Mouse (Mus musculus): ENCODE measurements around the gene Agl.
A peak's percentile ranks its signal among the peaks of the same experiment; 100 is the strongest.

The Agl gene

DNA sequence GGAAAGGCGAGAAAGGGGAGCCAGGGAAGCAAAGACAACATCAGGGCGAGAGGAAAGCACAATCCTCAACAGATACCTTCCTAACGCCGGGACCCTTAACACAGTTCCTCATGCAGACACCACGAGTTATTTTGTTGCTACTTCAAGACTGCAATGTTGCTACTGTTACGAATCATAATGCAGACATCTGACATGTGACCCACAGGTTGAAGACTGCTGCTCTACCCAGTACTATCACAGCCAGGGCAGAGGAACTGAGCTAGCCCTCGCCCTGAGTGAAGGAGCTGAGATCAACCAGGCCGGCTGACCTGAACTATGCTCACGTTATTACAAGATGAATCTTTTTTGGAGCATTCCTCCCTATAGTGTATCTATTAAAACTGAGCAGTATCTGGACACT lies 67.0 kb downstream of the Agl start:
- no peak for DNase-seq

DNA sequence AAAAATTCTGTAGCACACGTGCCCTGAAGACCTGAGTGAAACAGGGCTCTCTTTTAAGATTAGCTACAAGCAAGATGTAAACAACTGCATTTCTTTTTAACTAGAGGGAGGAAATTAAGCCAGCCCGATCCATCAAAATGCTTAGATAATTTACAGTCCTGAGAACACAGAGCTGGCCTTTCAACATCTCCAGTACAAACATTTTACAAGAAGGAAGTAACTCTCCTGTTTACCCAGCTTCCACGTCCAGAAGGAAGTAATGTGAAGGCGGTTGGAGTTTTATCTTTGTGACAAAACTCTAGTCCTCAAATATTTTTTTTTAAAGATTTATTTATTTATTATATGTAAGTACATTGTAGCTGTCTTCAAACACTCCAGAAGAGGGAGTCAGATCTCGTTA lies 67.9 kb downstream of the Agl start:
- no peak for DNase-seq

DNA sequence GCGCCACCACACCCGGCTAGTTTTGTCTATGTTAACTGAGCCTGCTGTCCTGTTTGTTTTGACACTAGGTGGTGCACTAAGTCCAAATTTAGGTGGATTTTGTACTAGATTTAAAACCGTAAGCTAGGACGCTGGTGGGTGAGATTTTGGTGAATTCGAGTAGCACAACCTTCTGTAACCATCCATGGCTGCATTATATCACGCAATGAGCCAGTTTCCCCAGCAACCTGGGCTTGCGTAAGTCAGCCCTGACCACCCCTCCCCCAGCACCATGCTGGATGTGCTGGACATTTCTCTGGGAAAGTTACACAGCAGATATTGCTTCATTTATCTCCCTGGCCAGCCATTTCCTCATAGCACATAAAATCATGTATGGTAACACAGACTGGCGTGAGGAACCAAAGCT lies 70.6 kb downstream of the Agl start:
- DNase-seq: no peak

DNA sequence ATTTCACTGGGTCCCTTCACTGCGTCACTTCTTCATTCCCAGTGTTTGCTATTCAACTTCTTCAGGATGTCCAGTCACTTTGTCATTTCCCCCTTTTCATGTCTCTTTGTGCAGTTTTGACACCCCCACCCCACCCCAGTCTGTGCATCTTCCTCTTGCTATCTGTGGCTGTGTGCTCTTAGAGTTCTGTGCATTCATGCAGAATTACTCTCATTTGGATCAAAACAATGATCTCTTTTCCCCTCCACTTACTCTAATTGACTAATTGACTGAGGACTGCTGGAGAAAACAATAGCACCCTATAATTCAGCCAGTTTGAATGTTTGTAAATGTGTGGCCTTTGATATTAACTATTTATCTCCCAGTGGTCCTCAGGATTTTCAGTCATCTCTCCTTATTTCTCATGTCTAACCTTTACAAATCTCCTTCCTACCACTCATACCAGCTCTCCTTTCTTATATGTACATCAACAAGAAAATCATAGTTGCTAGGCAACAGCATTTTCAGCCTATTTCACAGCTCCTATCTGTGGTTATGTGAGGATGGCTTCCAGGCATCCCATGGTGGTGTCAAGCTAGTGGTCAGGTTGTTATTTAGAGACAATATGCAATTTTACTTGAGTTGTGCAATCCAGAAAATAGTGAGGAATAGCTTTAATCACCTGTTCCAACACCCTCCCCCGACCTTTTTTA lies 78.3 kb downstream of the Agl start:
- DNase-seq: no peak

DNA sequence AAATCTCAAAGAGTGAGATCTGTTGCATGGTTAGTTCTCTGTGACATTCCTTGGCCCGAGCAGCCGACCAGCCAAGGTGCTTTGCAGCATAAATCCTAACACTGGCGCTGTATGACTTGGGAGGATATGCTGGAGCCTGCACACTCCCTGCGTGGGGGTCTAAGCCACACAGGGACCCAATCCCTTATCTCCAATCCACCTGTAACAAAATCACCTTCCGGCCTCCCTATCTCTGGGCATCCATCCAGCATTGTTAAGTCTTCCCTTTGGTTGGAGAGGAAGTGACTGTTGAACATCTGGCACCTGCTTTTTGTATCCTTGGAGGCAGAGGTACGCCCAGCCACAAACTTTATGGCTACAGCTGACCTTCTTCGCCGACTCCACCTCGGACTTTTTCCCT lies 81.2 kb downstream of the Agl start:
- DNase-seq: no peak

DNA sequence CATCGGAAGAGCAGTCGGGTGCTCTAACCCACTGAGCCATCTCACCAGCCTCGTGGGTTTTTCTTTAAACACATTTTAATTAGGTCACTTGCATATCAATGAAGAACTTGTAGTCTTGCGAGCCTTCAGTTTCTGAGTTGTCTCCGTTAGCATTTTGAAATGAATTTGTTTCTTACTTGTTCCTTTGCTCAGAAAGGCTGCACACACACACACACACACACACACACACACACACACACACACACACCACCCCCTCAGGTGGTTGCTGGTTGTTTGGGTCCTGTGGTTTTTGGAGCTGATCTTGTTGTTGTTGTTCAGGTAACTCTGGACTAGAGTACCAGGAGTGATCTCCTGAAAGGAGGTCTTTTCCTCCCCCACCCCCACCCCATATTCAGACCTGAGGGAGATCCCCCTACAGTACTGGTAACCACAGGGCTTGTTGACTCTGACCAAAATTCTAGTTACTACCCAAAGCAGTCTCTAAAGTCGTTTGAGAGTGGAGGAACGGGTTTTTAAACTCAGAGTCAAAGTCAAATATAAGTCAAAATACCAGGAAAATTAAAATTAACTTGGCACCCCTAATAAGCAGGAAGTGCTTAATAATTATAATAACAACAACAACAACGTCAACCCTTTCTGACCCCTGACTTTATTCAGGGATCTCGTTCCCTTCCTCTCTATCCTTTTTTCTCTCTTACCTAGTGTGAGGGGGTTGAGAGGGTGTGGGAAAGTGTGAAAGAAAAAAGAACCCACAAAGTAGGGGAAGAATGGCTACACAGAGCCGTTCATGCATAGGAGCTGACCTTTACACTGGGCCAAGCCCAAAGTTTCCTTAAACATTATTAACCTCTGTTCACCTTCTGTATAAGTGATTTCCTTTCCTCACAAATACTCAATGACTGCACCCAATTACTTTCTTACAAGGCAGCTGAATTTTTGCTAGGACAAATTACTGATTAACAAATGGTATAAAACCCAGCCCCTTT lies 84.2 kb downstream of the Agl start:
- DNase-seq: no peak

DNA sequence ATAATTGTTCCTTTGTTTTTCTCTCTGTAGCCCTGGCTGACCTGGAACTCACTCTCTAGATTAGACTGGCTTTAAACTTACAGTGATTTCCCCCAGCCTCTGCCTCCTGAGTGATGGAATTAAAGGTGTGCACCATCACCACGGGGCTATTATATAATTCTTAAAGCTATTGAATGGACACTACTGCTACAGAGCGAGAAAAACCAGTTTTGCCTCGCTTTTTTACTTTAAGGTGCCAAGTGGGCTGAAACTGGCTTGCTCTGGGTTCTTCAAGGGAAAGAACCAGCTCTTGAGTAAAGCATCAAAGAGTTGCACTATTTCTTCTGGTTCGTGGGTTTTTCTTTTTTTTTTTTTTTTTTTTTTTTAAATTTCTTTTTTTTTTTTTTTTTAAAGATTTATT lies 85.0 kb downstream of the Agl start:
- no peak for DNase-seq

DNA sequence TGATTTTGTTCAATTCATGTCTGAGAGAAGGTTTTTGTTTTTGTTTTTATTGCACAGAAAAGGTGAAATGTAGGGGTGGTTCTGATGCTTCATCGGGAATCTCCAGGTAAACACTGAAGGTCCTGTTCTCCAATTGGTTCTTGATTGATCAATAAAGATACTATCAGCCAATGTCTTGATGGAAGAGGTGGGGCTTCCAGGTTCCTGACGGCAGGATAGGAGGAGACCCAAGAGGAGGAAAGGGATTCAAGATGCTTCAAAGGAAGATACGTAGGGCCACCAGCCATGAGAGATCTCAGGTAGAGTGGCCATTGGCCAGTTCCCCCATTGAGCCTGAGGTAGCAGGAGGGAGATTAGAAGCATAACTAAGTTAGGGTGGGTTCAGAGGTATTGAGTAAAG lies 89.0 kb downstream of the Agl start:
- DNase-seq: no peak

DNA sequence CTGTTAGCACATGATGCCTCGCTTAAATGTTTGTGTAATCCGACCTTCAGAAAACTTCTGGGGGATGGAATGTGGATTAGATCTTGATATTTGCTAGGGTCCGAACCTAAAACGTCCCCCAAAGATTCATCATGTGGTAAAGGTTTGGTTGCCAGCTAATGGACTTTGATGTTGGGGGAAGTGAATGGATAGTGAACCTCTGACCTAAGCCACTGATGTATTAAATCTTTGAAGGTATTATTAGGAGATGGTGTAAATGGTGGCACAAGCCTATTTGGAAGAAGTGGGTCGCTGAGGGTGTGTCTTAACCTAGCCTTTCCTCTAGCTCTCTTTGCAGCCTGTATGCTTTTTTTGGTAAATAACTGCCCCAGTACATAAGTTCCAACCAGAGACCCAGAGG lies 94.9 kb downstream of the Agl start:
- no peak for DNase-seq

DNA sequence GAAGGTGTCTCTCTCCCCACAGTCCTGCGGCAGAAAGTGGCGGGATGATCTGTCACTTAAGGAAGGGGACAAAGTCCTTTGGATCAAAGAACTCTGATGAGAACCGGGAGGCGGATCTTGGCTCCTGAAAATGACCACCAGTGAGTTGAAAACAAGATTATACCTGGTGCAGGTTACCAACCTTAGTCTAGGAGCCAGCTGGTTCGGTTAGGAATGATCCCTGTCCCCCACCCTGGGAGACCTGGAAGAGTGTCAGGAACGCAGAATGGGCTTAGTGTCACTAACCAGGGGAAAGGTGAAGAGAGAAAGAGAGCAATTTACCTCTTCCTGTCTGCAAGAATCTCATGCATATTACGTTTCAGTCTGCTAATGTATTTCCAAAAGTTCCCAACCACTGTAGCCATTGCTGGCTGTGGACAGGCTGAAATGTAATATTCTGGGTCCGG lies 95.5 kb downstream of the Agl start, which contains the start of gene Slc35a3:
Slc35a3 (minus strand) TSS at position 396 of the 446 bp plus-strand sequence.
- no peak for DNase-seq

DNA sequence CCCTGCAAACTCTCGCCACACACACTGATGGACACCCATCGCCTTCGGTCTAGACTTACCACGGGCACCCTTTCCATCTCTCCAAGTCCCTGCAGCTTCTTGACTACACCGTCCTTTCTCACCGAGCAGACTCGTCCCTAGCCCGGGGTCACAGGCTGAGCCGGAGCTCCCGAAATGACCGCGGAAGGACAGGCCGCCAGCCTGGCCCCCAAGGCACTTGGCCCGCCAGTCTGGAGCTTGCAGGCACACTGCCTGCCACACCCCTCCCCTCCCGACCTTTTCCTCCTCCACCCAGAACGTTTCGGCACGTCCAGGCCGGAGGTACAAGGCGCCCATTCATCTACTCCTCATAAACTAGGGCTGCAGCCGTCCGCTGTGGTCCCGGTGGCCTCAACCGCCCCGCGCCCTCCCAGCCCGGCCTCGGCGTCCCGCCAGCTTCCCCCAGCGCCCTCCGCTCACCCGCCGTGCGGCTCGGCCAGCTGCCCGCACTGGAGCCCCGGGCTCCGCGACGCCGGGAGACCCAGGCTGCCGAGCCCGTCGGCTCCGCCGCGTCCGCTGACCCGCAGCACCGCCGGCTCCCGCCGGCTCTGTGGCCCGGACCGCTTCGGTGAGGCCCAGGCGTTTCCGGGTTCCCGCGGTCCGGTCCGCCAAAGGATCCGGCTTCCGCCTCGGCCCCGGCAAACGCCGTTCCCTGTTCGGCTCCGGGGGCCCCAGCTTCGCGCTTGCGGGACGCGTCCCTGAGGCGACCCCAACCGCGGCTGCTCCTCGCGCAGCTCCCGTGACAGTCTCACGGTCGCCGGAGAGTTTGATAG lies 96.1 kb downstream of the Agl start:
- peak; percentile 79 for DNase-seq

DNA sequence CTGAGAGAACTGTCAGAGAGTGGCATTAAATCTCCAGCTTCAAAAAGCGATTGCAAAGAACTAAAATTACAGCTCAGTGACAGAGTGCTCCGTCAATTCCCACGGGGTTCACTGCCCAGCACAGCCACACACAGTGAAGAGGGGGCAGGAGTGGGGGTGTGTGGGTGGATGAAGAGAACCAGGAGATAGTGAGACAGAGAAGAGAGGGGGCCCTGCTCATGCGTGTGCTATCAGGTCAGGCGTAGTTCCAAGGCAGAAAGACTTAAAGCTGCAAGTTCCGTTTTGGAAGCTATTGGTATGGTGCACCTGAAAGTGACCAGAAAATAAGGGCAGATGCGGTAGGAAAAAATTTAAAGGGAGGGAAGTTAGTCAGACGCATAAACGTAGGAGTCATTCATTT lies 97.0 kb downstream of the Agl start:
- no peak for DNase-seq

DNA sequence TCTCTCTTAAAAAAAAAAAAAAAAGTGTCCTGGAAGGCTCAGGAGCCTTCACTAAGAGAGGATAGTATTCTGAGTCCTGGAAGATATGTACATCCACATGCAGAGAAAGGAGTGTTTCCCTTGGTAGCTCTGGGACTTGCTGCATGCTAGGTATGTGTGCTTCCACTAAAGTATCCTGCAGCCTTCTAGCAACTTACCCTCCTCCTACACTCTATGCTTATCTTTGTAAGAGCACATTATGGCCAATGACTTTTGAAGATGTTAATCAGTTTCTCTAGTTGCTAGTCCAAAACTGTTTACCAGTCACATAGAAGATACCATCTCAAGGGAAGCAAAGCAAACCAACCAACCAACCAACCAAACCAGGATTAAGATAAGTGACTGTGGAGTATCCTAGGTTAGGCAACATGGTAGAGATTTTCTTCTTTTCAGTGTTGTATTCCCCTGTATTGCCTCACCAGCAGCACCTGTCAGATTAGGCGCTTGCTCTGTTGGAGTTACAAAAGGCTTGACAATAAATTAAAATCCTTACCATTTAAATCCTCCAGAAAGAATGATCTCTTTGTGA lies 102.2 kb downstream of the Agl start:
- no peak for DNase-seq

DNA sequence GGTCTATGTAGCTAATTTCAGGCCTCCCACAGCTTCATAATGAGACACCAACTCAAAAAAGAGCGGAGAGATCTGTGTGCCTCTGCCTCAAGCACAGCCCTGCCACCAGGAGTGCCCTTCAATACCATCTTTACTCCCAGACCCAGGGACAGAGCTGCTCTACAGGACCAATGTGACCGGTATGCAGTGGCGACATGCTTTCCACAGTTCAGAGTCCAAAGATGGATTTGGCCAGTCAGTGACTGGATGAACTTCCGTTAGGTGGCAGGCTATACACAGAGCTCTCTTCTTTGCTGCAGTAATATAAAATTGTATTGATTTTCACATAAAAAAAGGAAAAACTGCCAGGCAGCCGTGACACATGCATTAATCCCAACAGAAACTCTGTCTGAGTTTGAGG lies 104.1 kb downstream of the Agl start:
- no peak for DNase-seq

DNA sequence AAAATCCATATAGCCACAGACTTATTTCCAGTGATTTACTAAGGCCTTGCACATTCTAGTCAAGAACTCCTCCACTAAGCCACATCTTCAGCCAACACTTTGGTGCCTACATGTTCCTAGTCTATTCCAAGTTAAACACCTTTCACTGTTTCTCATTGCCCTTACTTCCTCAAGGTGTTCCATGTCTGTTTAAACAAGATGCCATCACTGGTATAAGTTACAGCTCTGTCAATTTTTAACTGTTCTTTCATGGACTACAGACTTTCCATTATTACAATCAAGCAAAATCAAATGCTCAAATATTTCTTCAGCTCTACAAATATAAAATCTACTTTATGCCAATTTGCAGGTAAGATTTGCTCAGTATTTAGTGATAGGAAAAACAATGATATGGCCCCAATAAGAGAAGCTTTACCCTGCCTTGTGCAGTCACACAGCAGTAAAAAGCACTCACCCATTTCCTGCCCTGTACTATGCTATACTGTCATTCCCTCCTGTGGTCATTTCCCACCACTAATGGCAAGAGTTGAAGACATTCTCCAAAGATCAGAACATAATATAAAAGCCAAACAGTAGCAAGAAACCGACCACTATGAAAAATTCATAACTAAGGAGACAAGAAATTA lies 105.2 kb downstream of the Agl start:
- DNase-seq: no peak

DNA sequence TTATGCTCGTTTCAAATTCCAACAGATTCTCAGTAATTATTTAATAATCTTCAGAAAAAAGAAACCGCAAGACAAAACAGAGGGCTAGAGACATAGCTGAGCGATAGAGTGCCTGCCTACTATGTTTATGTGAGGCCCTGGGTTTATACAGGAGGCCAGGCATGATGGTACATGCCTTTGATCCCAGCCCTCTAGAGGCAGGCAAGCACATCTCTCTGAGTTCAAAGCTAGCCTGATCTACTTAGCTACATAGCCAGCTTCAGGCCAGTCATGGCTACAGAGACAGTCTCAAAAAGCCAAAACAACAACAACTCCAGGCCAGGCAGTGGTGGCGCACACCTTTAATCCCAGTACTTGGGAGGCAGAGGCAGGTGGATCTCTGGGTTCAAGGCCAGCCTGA lies 106.4 kb downstream of the Agl start:
- DNase-seq: no peak

DNA sequence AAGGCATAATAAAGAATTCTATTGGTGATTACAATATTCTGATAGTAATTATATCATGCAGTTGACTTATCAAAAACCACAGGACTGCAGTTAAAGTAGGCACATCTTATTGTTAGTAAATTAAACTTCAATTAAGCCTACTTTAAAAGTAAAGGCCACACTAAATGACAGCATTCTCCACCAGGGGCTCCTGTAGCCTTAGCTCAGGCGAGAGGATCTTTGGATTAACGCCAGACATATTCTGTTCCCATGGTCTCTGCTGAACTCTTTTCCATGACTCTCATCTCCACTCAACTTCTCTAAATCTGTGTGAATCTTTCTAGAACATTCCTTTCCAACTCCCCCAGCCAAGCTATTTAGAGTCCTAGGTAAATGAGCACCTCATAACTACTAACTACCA lies 109.2 kb downstream of the Agl start:
- DNase-seq: no peak

DNA sequence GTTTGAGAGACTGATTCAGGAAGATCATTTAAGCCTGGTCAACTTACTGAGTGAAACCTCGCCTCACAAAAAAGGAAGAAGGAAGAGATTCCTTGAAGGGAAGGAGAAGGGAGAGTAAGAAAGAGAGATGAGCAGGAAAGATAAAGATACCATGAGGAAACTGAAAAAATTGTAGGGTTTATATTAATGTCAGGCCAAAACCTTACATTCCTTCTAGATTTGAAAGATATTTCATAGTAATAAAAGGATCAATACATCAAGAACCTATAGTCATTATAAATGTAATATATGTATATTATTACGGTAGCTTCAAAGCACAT lies 112.3 kb downstream of the Agl start:
- DNase-seq: no peak

DNA sequence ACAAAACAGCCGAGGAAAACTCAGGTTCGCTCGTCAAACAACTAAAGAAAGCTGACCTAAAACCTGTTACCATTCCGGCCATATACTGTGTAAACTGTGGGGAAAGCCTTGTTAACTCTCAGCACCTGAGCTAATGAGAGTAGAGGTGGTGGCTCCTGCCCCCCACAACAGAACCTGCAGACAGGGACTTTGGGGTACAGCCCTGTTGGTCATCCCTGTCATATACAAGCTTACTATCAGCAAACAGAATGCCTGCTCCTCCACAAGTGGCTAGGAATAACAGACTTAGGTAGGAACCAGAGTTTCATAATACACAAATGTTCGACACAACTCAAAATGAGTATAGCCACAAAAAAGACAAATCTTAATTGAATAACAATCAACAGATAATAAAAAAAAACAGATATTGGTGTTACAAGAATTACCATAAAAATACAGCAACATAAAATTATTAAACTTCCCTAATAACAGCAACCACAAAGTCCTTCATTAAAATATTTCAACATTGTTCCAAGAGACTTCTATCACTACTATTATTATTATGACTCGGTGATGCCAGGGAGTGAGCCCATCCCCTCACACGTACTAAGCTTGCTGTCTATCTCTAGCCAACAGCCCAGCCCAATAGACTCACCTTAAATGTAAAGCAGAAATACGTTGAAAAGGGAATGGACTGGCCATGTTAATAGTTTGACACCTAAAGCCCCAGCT lies 112.9 kb downstream of the Agl start:
- DNase-seq: no peak

DNA sequence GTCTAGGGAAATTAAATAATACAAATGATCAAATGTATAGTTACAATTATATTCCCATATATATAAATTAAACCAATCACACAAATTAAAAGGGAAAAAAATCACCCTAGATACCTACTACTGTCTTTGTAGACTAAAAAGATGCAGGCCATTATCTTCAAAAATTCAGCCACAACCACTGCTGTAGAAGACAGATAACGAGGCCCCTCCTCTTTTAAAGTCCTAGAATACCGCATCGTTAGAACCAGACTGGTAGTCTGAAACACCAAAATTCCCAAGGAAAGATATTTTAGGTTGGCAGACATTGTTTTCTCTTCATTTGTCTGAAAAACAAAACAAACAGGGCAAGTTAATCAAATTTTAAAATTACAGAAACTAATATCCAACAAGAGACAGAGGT lies 113.7 kb downstream of the Agl start:
- no peak for DNase-seq
